Mouse (Mus musculus) ovary, adult 2 months (tissue): ENCODE measurements around the gene Tff3. TPM values are rescaled to one million over a fixed set of nuclear protein-coding genes. Genes with fewer than 3 reads are reported as not detected.

Source experiments
- polyA plus RNA-seq: library from polyadenylated mRNA; depleted of rRNA; stranded (reverse); fragments of >200 nt; gene quantifications from 2 replicates; pipeline ENCODE4 v1.2.3, GENCODE M21; 2012; rRNA removed

The Tff3 gene
- 2.5 and 2.9 TPM in 2 replicates for polyA plus RNA-seq

DNA sequence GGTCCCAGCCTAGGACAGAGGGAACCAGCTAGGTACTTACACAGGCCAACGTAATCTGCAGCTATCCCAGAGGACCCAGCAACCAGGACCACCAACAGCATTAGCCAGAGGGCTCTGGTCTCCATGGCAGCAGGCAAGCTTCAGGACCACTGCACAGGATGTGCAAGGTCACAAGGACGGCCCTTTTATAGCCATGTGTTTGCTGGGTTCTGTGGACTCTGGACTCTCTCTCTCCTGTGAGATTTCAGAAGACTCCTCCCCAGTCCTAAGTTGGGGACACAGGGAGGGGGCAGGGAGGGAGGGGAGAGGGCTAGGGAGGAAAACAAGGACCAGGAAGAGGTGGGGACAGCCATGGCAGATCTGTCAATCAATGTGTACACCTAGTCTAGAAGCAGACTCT, at the start of gene Tff3:
Gene Tff3, minus strand, starts transcription at position 195 of the 400 bp plus-strand sequence.

DNA sequence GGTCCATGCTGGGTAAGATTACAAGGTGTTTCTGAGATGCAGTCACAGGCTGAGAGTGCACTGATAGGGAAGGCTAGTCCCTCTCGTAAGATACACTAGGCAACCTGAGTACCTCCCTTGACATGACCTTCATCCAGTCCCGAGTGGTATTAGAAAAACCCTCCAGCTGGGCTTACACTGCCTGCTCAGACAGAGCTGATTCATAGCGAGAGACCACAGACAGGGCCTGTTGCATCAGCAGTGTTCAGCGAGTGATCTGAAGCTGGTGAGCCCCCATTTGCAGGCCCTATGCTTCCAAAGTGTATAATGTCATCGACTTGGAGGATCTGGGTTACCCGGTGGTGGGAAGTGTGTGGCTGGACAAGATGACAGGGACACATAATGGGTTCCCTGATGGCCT, 35.7 kb upstream of the Tff3 start, which contains the start of gene Tff1:
Gene Tff1, minus strand, starts transcription at position 151 of the 400 bp plus-strand sequence.

DNA sequence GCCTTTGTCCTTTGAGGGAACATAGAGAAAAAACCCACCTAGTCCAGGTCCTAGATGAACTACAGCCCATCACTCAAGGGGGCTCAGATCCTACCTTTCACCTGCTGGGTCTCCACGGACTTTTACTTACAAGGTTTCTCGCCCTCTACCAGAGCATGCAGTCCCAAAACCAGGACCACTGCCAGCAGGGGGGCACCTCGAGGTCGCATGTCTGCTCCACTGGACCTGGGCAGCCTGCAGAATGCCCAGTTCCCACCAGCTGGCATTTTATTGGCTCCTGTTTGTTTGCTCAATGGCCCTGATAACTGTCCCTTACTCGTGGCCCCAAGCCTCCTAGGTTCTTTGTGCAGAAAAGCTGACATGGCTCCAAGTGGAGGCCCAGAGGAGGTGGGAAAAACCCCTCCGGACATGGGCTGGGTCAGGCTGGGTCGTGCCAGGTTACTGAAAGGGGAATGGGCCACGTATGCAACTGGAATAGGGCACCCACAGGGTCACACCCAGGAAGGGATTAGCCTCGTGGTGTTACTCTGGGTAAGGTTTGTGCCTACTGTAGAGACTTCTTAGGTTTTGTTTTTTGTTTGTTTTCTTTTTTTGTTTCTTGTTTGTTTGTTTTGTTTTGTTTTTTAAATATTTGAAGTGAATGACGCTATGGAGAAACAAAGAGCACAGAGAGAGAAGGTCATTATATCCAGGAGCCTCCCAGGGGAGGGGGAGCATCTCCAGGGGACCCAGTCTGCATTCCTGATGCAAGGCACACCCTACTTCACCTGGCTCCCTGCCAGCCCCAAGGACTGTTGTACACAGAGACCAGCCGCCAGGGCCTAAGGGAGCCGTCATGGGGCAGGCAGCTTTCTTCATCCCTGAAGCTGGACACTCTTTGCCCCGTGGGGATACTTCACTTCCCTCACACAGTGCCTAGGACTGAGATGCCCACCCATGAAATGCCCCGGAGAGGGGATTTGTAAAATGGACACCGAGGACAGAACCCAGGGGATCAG, 14.9 kb upstream of the Tff3 start, which contains the start of gene Tff2:
Gene Tff2, minus strand, starts transcription at position 243 of the 998 bp plus-strand sequence.

Other genes with a start within 250 kb of the Tff3 start
- gene Glp1r, start 227.8 kb downstream of the Tff3 start, polyA plus RNA-seq: 0.06 and 0.29 TPM in 2 replicates
- gene Umodl1, start 175.0 kb downstream of the Tff3 start, polyA plus RNA-seq: 14.0 and 14.6 TPM in 2 replicates
- 11.1 and 11.5 TPM in 2 replicates for gene Abcg1, start 72.0 kb downstream of the Tff3 start, polyA plus RNA-seq
- gene Tff2, start 14.6 kb upstream of the Tff3 start, polyA plus RNA-seq: 0.82 TPM in 1 of 2 replicates, not detected in the other
- gene Tff1, start 35.6 kb upstream of the Tff3 start, polyA plus RNA-seq: 0.34 and 3.0 TPM in 2 replicates
- gene Tmprss3, start 69.3 kb upstream of the Tff3 start, polyA plus RNA-seq: 0.06 TPM in 1 of 2 replicates, not detected in the other
- 1.2 and 2.0 TPM in 2 replicates for gene Ubash3a, start 78.2 kb upstream of the Tff3 start, polyA plus RNA-seq
- 6.4 and 7.8 TPM in 2 replicates for gene Rsph1, start 147.7 kb upstream of the Tff3 start, polyA plus RNA-seq
- gene Slc37a1, start 157.1 kb upstream of the Tff3 start, polyA plus RNA-seq: 15.2 and 18.6 TPM in 2 replicates